Comparison of ENCODE assay signal across 10 mouse cellular contexts in genomic region chr10:52384823-52385610, GRCm38 (mm10). TPM values are rescaled to one million over a fixed set of nuclear protein-coding genes. Genes with fewer than 3 reads are reported as not detected.
DNase-seq lines count a peak whose midpoint lies in the region; ATAC-seq lines count a peak whose summit lies in the region.
"Had no signal": no experiment of that assay in that cellular context is flagged by ENCODE, and none has a peak within 500 bp of the region (broad histone marks: within the 10 kb centered on the region; RNA-seq: fewer than 3 reads in every experiment).

No protein-coding gene starts in this region.

- H3K27ac ChIP-seq in embryonic facial prominence, embryonic 11.5 days (replicated peaks; ENCODE audit: low read depth, low read length), result no peak overlapping the region
- H3K27ac ChIP-seq: embryonic facial prominence, embryonic 15.5 days; macrophage had no signal

- no peak overlapping the region for H3K9ac ChIP-seq in embryonic facial prominence, embryonic 11.5 days (replicated peaks; ENCODE audit: low read length)
- H3K9ac ChIP-seq: embryonic facial prominence, embryonic 15.5 days had no signal

- no peak overlapping the region for H3K4me2 ChIP-seq in embryonic facial prominence, embryonic 11.5 days (ENCODE audit: low read depth, low read length)
- H3K4me2 ChIP-seq: embryonic facial prominence, embryonic 15.5 days had no signal

- no peaks in the 10 kb centered on the region for H3K4me1 ChIP-seq in embryonic facial prominence, embryonic 11.5 days (ENCODE audit: control insufficient read depth, insufficient read depth, low read length)

- H3K9me3 ChIP-seq in embryonic facial prominence, embryonic 11.5 days (replicated peaks; ENCODE audit: control insufficient read depth, low read length), result no peaks in the 10 kb centered on the region
- H3K9me3 ChIP-seq: embryonic facial prominence, embryonic 15.5 days had no signal

- WGBS in embryonic facial prominence, embryonic 11.5 days, result 46% methylated on average over 8 of the region's 8 CpGs

- H3K4me3 ChIP-seq in embryonic facial prominence, embryonic 11.5 days (ENCODE audit: low read depth, low read length), result no peak overlapping the region
- H3K4me3 ChIP-seq: embryonic facial prominence, embryonic 15.5 days had no signal

- ATAC-seq in embryonic facial prominence, embryonic 11.5 days (replicated peaks; ENCODE audit: insufficient number of reproducible peaks, low FRiP score, low TSS enrichment, low read depth), result no peak
- ATAC-seq in monocyte, adult 5-6 weeks (replicated peaks; ENCODE audit: insufficient number of reproducible peaks, low FRiP score, low TSS enrichment, poor library complexity, severe bottlenecking), result no peak

- H3K36me3 ChIP-seq in embryonic facial prominence, embryonic 11.5 days (replicated peaks; ENCODE audit: control insufficient read depth, insufficient read depth, low read depth, low read length), result no peaks in the 10 kb centered on the region
- H3K36me3 ChIP-seq: embryonic facial prominence, embryonic 15.5 days had no signal

- H3K27me3 ChIP-seq in embryonic facial prominence, embryonic 11.5 days (ENCODE audit: control insufficient read depth, insufficient read depth, low read length), result no peaks in the 10 kb centered on the region
- H3K27me3 ChIP-seq: embryonic facial prominence, embryonic 15.5 days had no signal

- DNase-seq in layer of hippocampus, adult 11-12 months (ENCODE audit: low spot score), result peak; percentile 60
- no peak for DNase-seq in layer of hippocampus, adult 9-10 months (ENCODE audit: low spot score)
- DNase-seq in CD8-positive naive resting alpha-beta T cell, adult 2 months (ENCODE audit: low read depth in 2 of 2, low spot score in 2 of 2), result peak; percentile 14 to 39
- peak; percentile 27 for DNase-seq in adrenal gland, postnatal 25 days
- DNase-seq in embryonic facial prominence, embryonic 11.5 days (ENCODE audit: low spot score), result peak; percentile 67
- peak; percentile 56 to 61 for DNase-seq in kidney, postnatal 25 days
- peak; percentile 68 for DNase-seq in lung, postnatal 14 days

RNA-seq across cellular contexts. Expression of gene Gopc, which starts 3.1 kb away (rescaled TPM):
- 29.7 and 31.2 TPM in 2 replicates for total RNA-seq in adrenal gland, postnatal 25 days (2021)
- 17.3 TPM in 2 replicates for polyA plus RNA-seq in embryonic facial prominence, embryonic 11.5 days (2014; fragmentation: Nextera tagmentation; extraction: Ambion mirVana)
- 28.0 to 31.4 TPM (median 29.3 TPM) in 3 replicates for total RNA-seq in monocyte, adult 5-6 weeks (2017)

RNA-seq across cellular contexts. Expression of gene Nepn, which starts 3.8 kb away (rescaled TPM):
- 0.15 TPM in 1 of 2 replicates, not detected in the other for total RNA-seq in adrenal gland, postnatal 25 days (2021)
- not detected in 2 replicates for polyA plus RNA-seq in embryonic facial prominence, embryonic 11.5 days (2014; fragmentation: Nextera tagmentation; extraction: Ambion mirVana)
- total RNA-seq in monocyte, adult 5-6 weeks (2017), result not detected in 3 replicates
- polyA plus RNA-seq: embryonic facial prominence, embryonic 15.5 days; macrophage had no signal

RNA-seq across cellular contexts. Expression of gene Gm26741, which starts 26.4 kb away (rescaled TPM):
- total RNA-seq in adrenal gland, postnatal 25 days (2021), result not detected in 2 replicates
- not detected in 2 replicates for polyA plus RNA-seq in embryonic facial prominence, embryonic 11.5 days (2014; fragmentation: Nextera tagmentation; extraction: Ambion mirVana)
- total RNA-seq in monocyte, adult 5-6 weeks (2017), result not detected in 3 replicates
- polyA plus RNA-seq: embryonic facial prominence, embryonic 15.5 days; macrophage had no signal

RNA-seq across cellular contexts. Expression of gene Nus1, which starts 32.3 kb away (rescaled TPM):
- total RNA-seq in adrenal gland, postnatal 25 days (2021), result 48.7 and 53.9 TPM in 2 replicates
- 14.4 and 16.2 TPM in 2 replicates for polyA plus RNA-seq in embryonic facial prominence, embryonic 11.5 days (2014; fragmentation: Nextera tagmentation; extraction: Ambion mirVana)
- 26.5 to 31.3 TPM (median 30.0 TPM) in 3 replicates for total RNA-seq in monocyte, adult 5-6 weeks (2017)
